ENCODE assay signal across 12 mouse cellular contexts in genomic region chr9:45362051-45362461, GRCm38 (mm10). TPM values are rescaled to one million over a fixed set of nuclear protein-coding genes. Genes with fewer than 3 reads are reported as not detected.
DNase-seq lines count a peak whose midpoint lies in the region; ATAC-seq and TF ChIP-seq lines count a peak whose summit lies in the region.
"Had no signal": no experiment of that assay in that cellular context is flagged by ENCODE, and none has a peak within 500 bp of the region (broad histone marks: within the 10 kb centered on the region; RNA-seq: fewer than 3 reads in every experiment).

No protein-coding gene starts in this region.

- peaks cover 11 to 22% of the 10 kb centered on the region in 2 experiments for H3K4me1 ChIP-seq in ES-E14 (ENCODE audit: control insufficient read depth in 2 of 2, insufficient read depth in 2 of 2, low read length in 2 of 2, poor library complexity in 1 of 2)

- intact Hi-C loops in heart, postnatal 10 days (cut with DNase I), result no loop called here

- H3K27ac ChIP-seq in ES-E14 (ENCODE audit: insufficient read depth, low read depth, low read length, poor library complexity, severe bottlenecking), result peak overlapping the region; percentile 89

- no peak for ATAC-seq in inflammation-experienced regulatory T-cells, adult 6 months
- ATAC-seq in megakaryocyte progenitor cell, adult 5-6 weeks (replicated peaks; ENCODE audit: poor library complexity), result no peak

- no peak overlapping the region for H3K4me3 ChIP-seq in ES-E14 (ENCODE audit: insufficient read depth in 1 of 2, low read depth in 1 of 2, low read length in 2 of 2, poor library complexity in 1 of 2, severe bottlenecking in 1 of 2)

- DNase-seq in heart, adult 18-20 months, result peak; percentile 63 to 67
- DNase-seq in heart, adult 11 months, result no peak
- peak; percentile 81 for DNase-seq in ES-E14 (ENCODE audit: low read depth, low spot score)
- peak; percentile 79 for DNase-seq in cerebellum, adult 9-11 months
- peak; percentile 54 to 64 for DNase-seq in heart, postnatal 10 days
- no peak for DNase-seq in retina, postnatal 1 day
- DNase-seq: thymus, postnatal 4 days had no signal

- H3K9ac ChIP-seq in ES-E14 (ENCODE audit: insufficient read depth, low read depth, low read length, poor library complexity, severe bottlenecking), result no peak overlapping the region

- H3K9me3 ChIP-seq in ES-E14 (ENCODE audit: control insufficient read depth, insufficient read depth, low read depth, low read length), result no peaks in the 10 kb centered on the region

- in situ Hi-C loops in ES-E14 (cut with MboI; ENCODE audit: low sequenced_read_pairs in 2 of 2, unreplicated experiment in 2 of 2), result no loop called here

- no peaks in the 10 kb centered on the region for H3K36me3 ChIP-seq in ES-E14 (ENCODE audit: control insufficient read depth, insufficient read depth, low read length, poor library complexity, severe bottlenecking)

TF ChIP-seq in ES-E14, 5 proteins besides CTCF, POLR2A, EP300 and RAD21:
- TF ChIP-seq ZNF384 (IDR thresholded peaks at IDR 0.05; ENCODE audit: low read depth, low read length), result no peak
- no peak for TF ChIP-seq CHD2 (IDR thresholded peaks at IDR 0.05; ENCODE audit: low read depth, low read length)
- TF ChIP-seq MAFK (IDR thresholded peaks at IDR 0.05; ENCODE audit: insufficient read depth, low read depth, low read length), result no peak
- no peak for TF ChIP-seq HCFC1 (IDR thresholded peaks at IDR 0.05; ENCODE audit: borderline replicate concordance, insufficient read depth, low read length)
- no peak for TF ChIP-seq ZC3H11A (IDR thresholded peaks at IDR 0.05; ENCODE audit: borderline replicate concordance, low read depth, low read length)

RNA-seq across cellular contexts. Expression of gene Fxyd6, which starts 7.9 kb away (rescaled TPM):
- total RNA-seq in heart, adult 18-20 months (2021), result 10 to 100 TPM; 15.0 TPM
- total RNA-seq in ES-E14 (2012; rRNA removed), result 98.9 and 211 TPM in 2 replicates
- 10 to 100 TPM; 25.5 to 31.0 TPM for total RNA-seq in heart, postnatal 10 days (2021)
- 1 to 10 TPM in 1 of 3 experiments, not detected in 2; 1.6 TPM for polyA plus RNA-seq in inflammation-experienced regulatory T-cells, adult 6 months (2017; shearing (Covaris generic))
- not detected in 2 replicates for total RNA-seq in megakaryocyte progenitor cell, adult 5-6 weeks (2015)
- total RNA-seq in megakaryocyte progenitor cell, adult 5-6 weeks (2017), result 0.07 TPM in 1 of 2 replicates, not detected in the other
- total RNA-seq: monocyte, adult 5-6 weeks had no signal

RNA-seq across cellular contexts. Expression of gene Fxyd2, which starts 37.4 kb away (rescaled TPM):
- 1 to 10 TPM; 2.6 to 7.9 TPM for total RNA-seq in heart, adult 18-20 months (2021)
- total RNA-seq in ES-E14 (2012; rRNA removed), result 2.2 and 2.5 TPM in 2 replicates
- total RNA-seq in heart, postnatal 10 days (2021), result under 1 TPM; 0.60 to 0.92 TPM
- 1 to 10 TPM in 1 of 3 experiments, not detected in 2; 2.4 TPM for polyA plus RNA-seq in inflammation-experienced regulatory T-cells, adult 6 months (2017; shearing (Covaris generic))
- 0.78 and 0.79 TPM in 2 replicates for total RNA-seq in megakaryocyte progenitor cell, adult 5-6 weeks (2015)
- total RNA-seq in megakaryocyte progenitor cell, adult 5-6 weeks (2017), result 2.9 TPM in 1 of 2 replicates, not detected in the other
- total RNA-seq: monocyte, adult 5-6 weeks had no signal

RNA-seq across cellular contexts. Expression of gene Tmprss13, which starts 43.2 kb away (rescaled TPM):
- 1 to 10 TPM; 6.2 to 7.9 TPM for total RNA-seq in heart, adult 18-20 months (2021)
- total RNA-seq in ES-E14 (2012; rRNA removed), result 0.22 and 0.90 TPM in 2 replicates
- 1 to 10 TPM in 1 of 2 experiments, under 1 TPM in 1; 0.50 to 1.3 TPM for total RNA-seq in heart, postnatal 10 days (2021)
- 10 to 100 TPM in 1 of 3 experiments, 1 to 10 TPM in 2; 1.3 to 22.8 (median 2.5) TPM for polyA plus RNA-seq in inflammation-experienced regulatory T-cells, adult 6 months (2017; shearing (Covaris generic))
- not detected in 2 replicates for total RNA-seq in megakaryocyte progenitor cell, adult 5-6 weeks (2015)
- total RNA-seq in megakaryocyte progenitor cell, adult 5-6 weeks (2017), result not detected in 2 replicates
- total RNA-seq: layer of hippocampus, adult 18-20 months; left cerebral cortex, postnatal 25 days; monocyte, adult 5-6 weeks had no signal

Comparison
In these comparisons a context has a peak if more than half of its experiments do, and no peak if none do; other contexts are left out.
1. DNase-seq: peak in heart, adult 18-20 months (2 of 2), ES-E14 (single experiment), cerebellum, adult 9-11 months (single experiment) and heart, postnatal 10 days (2 of 2); none in heart, adult 11 months (single experiment) and retina, postnatal 1 day (single experiment).
2. RNA of gene Fxyd6, which starts 7.9 kb away (total RNA-seq): 98.9 to 211 TPM in ES-E14, 25.5 to 31.0 TPM in heart, postnatal 10 days and 15.0 TPM in heart, adult 18-20 months; 0.07 TPM in megakaryocyte progenitor cell, adult 5-6 weeks; every median in the first group is over 10 times any median in the second.